Mouse (Mus musculus): Measurements from ENCODE around the gene Vcp. TPM values are rescaled to one million over a fixed set of nuclear protein-coding genes. Genes with fewer than 3 reads are reported as not detected.
"Not testable (repeated sequence)": the region's sequence is repeated elsewhere in the genome, so short reads cannot be mapped to it uniquely, and the experiment has no call there.

Gene Vcp
- 166 and 201 TPM in 2 replicates for total RNA-seq (2014; rRNA removed; ENCODE audit: low replicate concordance)
- 398 and 438 TPM in 2 replicates for polyA plus RNA-seq (2015; fragmentation: Nextera tagmentation; extraction: Ambion mirVana)

GRCm38 (mm10) chr4:43000141-43000986 lies at the start of gene Vcp:
TSS of gene Vcp (minus strand) at chr4:43000507.
- H3K36me3 ChIP-seq (replicated peaks; ENCODE audit: control insufficient read depth, insufficient read depth, low read length): peaks cover 12% of the 10 kb centered on the region
- peak within 1 kb of the TSS; percentile 85 for H3K4me2 ChIP-seq (ENCODE audit: low read depth, low read length)
- peak; percentile 95 for ATAC-seq (ENCODE audit: insufficient read depth, low read depth)
- H3K4me3 ChIP-seq (ENCODE audit: low read depth, low read length): peak within 1 kb of the TSS; percentile 86
- H3K27me3 ChIP-seq (ENCODE audit: control insufficient read depth, insufficient read depth, low read length); H3K9me3 ChIP-seq (replicated peaks; ENCODE audit: control insufficient read depth, low read length): not testable (repeated sequence)
- peak; percentile 100 for DNase-seq (ENCODE audit: low spot score)
- under 1% methylated on average over 46 of the region's 56 CpGs for WGBS
- peak within 1 kb of the TSS; percentile 95 for H3K9ac ChIP-seq (replicated peaks; ENCODE audit: low read depth, low read length)
- H3K4me1 ChIP-seq (ENCODE audit: control insufficient read depth, insufficient read depth): peaks cover 20% of the 10 kb centered on the region
- peak within 1 kb of the TSS; percentile 99 for H3K27ac ChIP-seq (ENCODE audit: low read depth)

GRCm38 (mm10) chr4:43047231-43047630 lies 46.9 kb upstream of the Vcp start:
- WGBS: 3% methylated on average over 5 of the region's 5 CpGs
- ATAC-seq (ENCODE audit: insufficient read depth, low read depth): no peak
- Histone ChIP-seq H3K9ac (replicated peaks; ENCODE audit: low read depth, low read length) (no peak overlapping the region), H3K9me3 (replicated peaks; ENCODE audit: control insufficient read depth, low read length) (no peaks in the 10 kb centered on the region), H3K4me1 (ENCODE audit: control insufficient read depth, insufficient read depth) (peaks cover 14% of the 10 kb centered on the region; the same call in 1 of the 2 replicates), H3K36me3 (replicated peaks; ENCODE audit: control insufficient read depth, insufficient read depth, low read length) (no peaks in the 10 kb centered on the region), H3K4me3 (ENCODE audit: low read depth, low read length) (no peak overlapping the region), H3K4me2 (ENCODE audit: low read depth, low read length) (no peak overlapping the region), H3K27ac (ENCODE audit: low read depth) (no peak overlapping the region), H3K27me3 (ENCODE audit: control insufficient read depth, insufficient read depth, low read length) (no peaks in the 10 kb centered on the region)
- TF ChIP-seq EP300 (IDR thresholded peaks at IDR 0.05; ENCODE audit: low read depth) (no peak), CTCF (IDR thresholded peaks at IDR 0.05; ENCODE audit: low read depth) (peak; percentile 93)
- DNase-seq (ENCODE audit: low spot score): peak; percentile 92

GRCm38 (mm10) chr4:43046607-43047006 lies 46.3 kb upstream of the Vcp start:
- Histone ChIP-seq H3K9me3 (replicated peaks; ENCODE audit: control insufficient read depth, low read length) (no peaks in the 10 kb centered on the region), H3K27ac (ENCODE audit: low read depth) (no peak overlapping the region; the same call in 1 of the 2 replicates), H3K36me3 (replicated peaks; ENCODE audit: control insufficient read depth, insufficient read depth, low read length) (no peaks in the 10 kb centered on the region), H3K4me3 (ENCODE audit: low read depth, low read length) (no peak overlapping the region), H3K4me2 (ENCODE audit: low read depth, low read length) (peak overlapping the region; percentile 94), H3K4me1 (ENCODE audit: control insufficient read depth, insufficient read depth) (peaks cover 14% of the 10 kb centered on the region; the same call in 1 of the 2 replicates), H3K27me3 (ENCODE audit: control insufficient read depth, insufficient read depth, low read length) (no peaks in the 10 kb centered on the region), H3K9ac (replicated peaks; ENCODE audit: low read depth, low read length) (no peak overlapping the region)
- TF ChIP-seq EP300 (IDR thresholded peaks at IDR 0.05; ENCODE audit: low read depth): no peak
- TF ChIP-seq CTCF (IDR thresholded peaks at IDR 0.05; ENCODE audit: low read depth): no peak
- no peak for DNase-seq (ENCODE audit: low spot score)
- no peak for ATAC-seq (ENCODE audit: insufficient read depth, low read depth)
- WGBS: 54% methylated on average over 5 of the region's 5 CpGs

- peak within 1 kb of the TSS; percentile 94 for H3K4me2 ChIP-seq (ENCODE audit: low read depth, low read length)
- TF ChIP-seq CTCF (IDR thresholded peaks at IDR 0.05; ENCODE audit: low read depth) (no peak), EP300 (IDR thresholded peaks at IDR 0.05; ENCODE audit: low read depth) (peak; percentile 72)
- no peaks in the 10 kb centered on the region for H3K36me3 ChIP-seq (replicated peaks; ENCODE audit: control insufficient read depth, insufficient read depth, low read length)
- H3K4me3 ChIP-seq (ENCODE audit: low read depth, low read length): peak within 1 kb of the TSS; percentile 46
- peak within 1 kb of the TSS; percentile 51 for H3K9ac ChIP-seq (replicated peaks; ENCODE audit: low read depth, low read length)
- no peaks in the 10 kb centered on the region for H3K27me3 ChIP-seq (ENCODE audit: control insufficient read depth, insufficient read depth, low read length)
- no peaks in the 10 kb centered on the region for H3K9me3 ChIP-seq (replicated peaks; ENCODE audit: control insufficient read depth, low read length)
- WGBS: 0% methylated on average over 33 of the region's 33 CpGs
- peak within 1 kb of the TSS; percentile 79 for H3K27ac ChIP-seq (ENCODE audit: low read depth)
- DNase-seq (ENCODE audit: low spot score): peak; percentile 97
- peak; percentile 93 for ATAC-seq (ENCODE audit: insufficient read depth, low read depth)
- peaks cover 14% of the 10 kb centered on the region; the same call in 1 of the 2 replicates for H3K4me1 ChIP-seq (ENCODE audit: control insufficient read depth, insufficient read depth)
Measured at GRCm38 (mm10) chr4:43045659-43046302, 45.5 kb upstream of the Vcp start, which contains the start of gene Fam214b. TSS of gene Fam214b (minus strand) at chr4:43046220.

GRCm38 (mm10) chr4:43045285-43045658 lies 45.0 kb upstream of the Vcp start:
- no peak for DNase-seq (ENCODE audit: low spot score)
- no peak for TF ChIP-seq EP300 (IDR thresholded peaks at IDR 0.05; ENCODE audit: low read depth)
- no peak for TF ChIP-seq CTCF (IDR thresholded peaks at IDR 0.05; ENCODE audit: low read depth)
- Histone ChIP-seq H3K27ac (ENCODE audit: low read depth) (peak overlapping the region; percentile 79), H3K9ac (replicated peaks; ENCODE audit: low read depth, low read length) (peak overlapping the region; percentile 51), H3K4me3 (ENCODE audit: low read depth, low read length) (peak overlapping the region; percentile 46), H3K27me3 (ENCODE audit: control insufficient read depth, insufficient read depth, low read length) (no peaks in the 10 kb centered on the region), H3K4me1 (ENCODE audit: control insufficient read depth, insufficient read depth) (peaks cover 14% of the 10 kb centered on the region), H3K36me3 (replicated peaks; ENCODE audit: control insufficient read depth, insufficient read depth, low read length) (no peaks in the 10 kb centered on the region), H3K9me3 (replicated peaks; ENCODE audit: control insufficient read depth, low read length) (no peaks in the 10 kb centered on the region), H3K4me2 (ENCODE audit: low read depth, low read length) (peak overlapping the region; percentile 94)
- ATAC-seq (ENCODE audit: insufficient read depth, low read depth): no peak
- WGBS: 7% methylated on average over 13 of the region's 13 CpGs

Data from heart, postnatal 0 days (tissue).